Mouse (Mus musculus) ES-CJ7 (cell line): Measurements from ENCODE around the gene Gm21083.
"Not testable (repeated sequence)": the region's sequence is repeated elsewhere in the genome, so short reads cannot be mapped to it uniquely, and the experiment has no call there.

Experiments used
- DNase-seq: peaks from one replicate; pipeline ENCODE4 v3.0.0; 2011; ENCODE audit warnings: low read depth, low spot score

Gene Gm21083

GRCm38 (mm10) chr5:15577033-15577432 is at the start of gene Gm21083:
Gene Gm21083, plus strand, starts transcription at chr5:15577333.
- DNase-seq = not testable (repeated sequence)

GRCm38 (mm10) chr5:15529122-15529521 is 48.0 kb upstream of the Gm21083 start, which contains the start of gene Gm21190:
Gene Gm21190, minus strand, starts transcription at chr5:15529222.
- DNase-seq = not testable (repeated sequence)

GRCm38 (mm10) chr5:15548642-15549041 is 28.5 kb upstream of the Gm21083 start:
- not testable (repeated sequence) for DNase-seq

- DNase-seq = not testable (repeated sequence)
Measured at GRCm38 (mm10) chr5:15549134-15549533, 28.0 kb upstream of the Gm21083 start.

GRCm38 (mm10) chr5:15549606-15550005 is 27.5 kb upstream of the Gm21083 start:
- DNase-seq = not testable (repeated sequence)

GRCm38 (mm10) chr5:15558654-15559053 is 18.5 kb upstream of the Gm21083 start:
- DNase-seq = not testable (repeated sequence)

GRCm38 (mm10) chr5:15561425-15562264 is 15.5 kb upstream of the Gm21083 start:
- not testable (repeated sequence) for DNase-seq

- DNase-seq = not testable (repeated sequence)
Measured at GRCm38 (mm10) chr5:15573735-15574134, 3.4 kb upstream of the Gm21083 start.

- peak; percentile 23 for DNase-seq
Measured at GRCm38 (mm10) chr5:15586351-15586750, 9.2 kb downstream of the Gm21083 start.

GRCm38 (mm10) chr5:15588291-15588690 is 11.2 kb downstream of the Gm21083 start:
- peak; percentile 32 for DNase-seq

GRCm38 (mm10) chr5:15590635-15591034 is 13.5 kb downstream of the Gm21083 start:
- DNase-seq = not testable (repeated sequence)

GRCm38 (mm10) chr5:15591577-15591976 is 14.4 kb downstream of the Gm21083 start:
- DNase-seq = not testable (repeated sequence)

- DNase-seq = not testable (repeated sequence)
Measured at GRCm38 (mm10) chr5:15598831-15599230, 21.7 kb downstream of the Gm21083 start.

GRCm38 (mm10) chr5:15600342-15600741 is 23.2 kb downstream of the Gm21083 start:
- not testable (repeated sequence) for DNase-seq

- not testable (repeated sequence) for DNase-seq
Measured at GRCm38 (mm10) chr5:15601481-15601880, 24.3 kb downstream of the Gm21083 start.

- not testable (repeated sequence) for DNase-seq
Measured at GRCm38 (mm10) chr5:15601960-15602359, 24.8 kb downstream of the Gm21083 start.

- DNase-seq = peak; percentile 2
Measured at GRCm38 (mm10) chr5:15602424-15602947, 25.4 kb downstream of the Gm21083 start.

GRCm38 (mm10) chr5:15603008-15603407 is 25.9 kb downstream of the Gm21083 start:
- DNase-seq = not testable (repeated sequence)

- not testable (repeated sequence) for DNase-seq
Measured at GRCm38 (mm10) chr5:15603585-15603984, 26.5 kb downstream of the Gm21083 start.

- not testable (repeated sequence) for DNase-seq
Measured at GRCm38 (mm10) chr5:15606677-15607076, 29.5 kb downstream of the Gm21083 start.

- not testable (repeated sequence) for DNase-seq
Measured at GRCm38 (mm10) chr5:15610695-15611094, 33.6 kb downstream of the Gm21083 start.

- DNase-seq = not testable (repeated sequence)
Measured at GRCm38 (mm10) chr5:15616195-15616594, 39.1 kb downstream of the Gm21083 start.

- not testable (repeated sequence) for DNase-seq
Measured at GRCm38 (mm10) chr5:15618764-15619163, 41.6 kb downstream of the Gm21083 start, which contains the start of gene Speer4d. Gene Speer4d, plus strand, starts transcription at chr5:15619064.
